Mouse (Mus musculus) G1E (cell line): ENCODE data around the gene BC055324.

ENCODE experiments used
- CTCF ChIP-seq: IDR thresholded peaks from 2 replicates; pipeline ENCODE4 v1.5.1; 2012; ENCODE audit warnings: low read depth, low read length, inconsistent platforms, mixed read lengths
- GATA1 ChIP-seq: IDR thresholded peaks from 2 replicates; pipeline ENCODE4 v1.6.1; 2012; ENCODE audit warnings: borderline replicate concordance, low read length, inconsistent platforms, mixed read lengths
- POLR2AphosphoS5 ChIP-seq: IDR thresholded peaks from 2 replicates; pipeline ENCODE4 v1.6.1; 2012; ENCODE audit warnings: low read depth, low read length, inconsistent platforms; ENCODE audit not compliant: insufficient replicate concordance
- TAL1 ChIP-seq: conservative IDR thresholded peaks from 2 replicates; pipeline ENCODE4 v1.6.1; 2012; ENCODE audit warnings: low read depth, low read length, inconsistent platforms, mixed read lengths

- peak; percentile 44; the same call in 1 of the 2 replicates for TF ChIP-seq CTCF
- TF ChIP-seq GATA1: no peak
- no peak for TF ChIP-seq POLR2AphosphoS5
- no peak for TF ChIP-seq TAL1
Observed at GRCm38 (mm10) chr1:164027416-164027815, 32.8 kb upstream of the BC055324 start.
